Mouse (Mus musculus): ENCODE results near the gene Tmem160.
A peak's percentile ranks its signal among the peaks of the same experiment; 100 is the strongest.

Gene Tmem160

GRCm38 (mm10) chr7:16491759-16492158 is 39.2 kb downstream of the Tmem160 start:
- DNase-seq (ENCODE audit: low spot score in 2 of 2), result peak; percentile 43 to 49

- no peak for DNase-seq (ENCODE audit: low spot score in 2 of 2)
Observed at GRCm38 (mm10) chr7:16492211-16492610, 39.6 kb downstream of the Tmem160 start.

GRCm38 (mm10) chr7:16493361-16493760 is 40.8 kb downstream of the Tmem160 start:
- DNase-seq (ENCODE audit: low spot score in 2 of 2), result peak in 1 of 2 experiments; percentile 17

- no peak for DNase-seq (ENCODE audit: low spot score in 2 of 2)
Observed at GRCm38 (mm10) chr7:16496260-16496659, 43.7 kb downstream of the Tmem160 start.

- no peak for DNase-seq (ENCODE audit: low spot score in 2 of 2)
Observed at GRCm38 (mm10) chr7:16499671-16500104, 47.1 kb downstream of the Tmem160 start.

GRCm38 (mm10) chr7:16501571-16501970 is 49.0 kb downstream of the Tmem160 start:
- DNase-seq (ENCODE audit: low spot score in 2 of 2), result no peak

GRCm38 (mm10) chr7:16504573-16505225 is 52.1 kb downstream of the Tmem160 start:
- DNase-seq (ENCODE audit: low spot score in 2 of 2), result no peak

Measured in spleen, postnatal 36 days (tissue).